Mouse (Mus musculus): ENCODE results near the gene Jam3. TPM values are rescaled to one million over a fixed set of nuclear protein-coding genes. Genes with fewer than 3 reads are reported as not detected.

Gene Jam3
- total RNA-seq, 2 experiments from 2014 or later: 27.3 to 32.7 TPM

DNA sequence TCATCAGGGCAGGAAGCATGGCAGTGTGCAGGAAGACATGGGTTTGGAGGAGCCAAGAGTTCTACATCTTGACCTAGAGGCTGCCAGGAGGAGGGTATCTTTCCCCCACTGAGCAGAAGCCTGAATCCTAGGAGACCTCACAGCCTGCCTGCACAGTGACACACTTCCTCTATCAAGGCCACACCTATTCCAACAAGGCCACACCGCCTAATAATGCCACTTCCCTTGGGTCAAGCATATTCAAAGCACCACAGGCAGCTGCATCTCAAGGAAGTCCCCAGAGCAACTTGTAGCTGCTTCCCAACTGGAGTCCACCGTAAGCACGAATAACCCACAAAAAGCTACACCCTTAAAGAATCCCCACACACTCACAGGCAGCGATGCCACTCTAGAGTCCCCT is 33.1 kb downstream of the Jam3 start:
- no peak for DNase-seq (ENCODE audit: low spot score in 2 of 2)

DNA sequence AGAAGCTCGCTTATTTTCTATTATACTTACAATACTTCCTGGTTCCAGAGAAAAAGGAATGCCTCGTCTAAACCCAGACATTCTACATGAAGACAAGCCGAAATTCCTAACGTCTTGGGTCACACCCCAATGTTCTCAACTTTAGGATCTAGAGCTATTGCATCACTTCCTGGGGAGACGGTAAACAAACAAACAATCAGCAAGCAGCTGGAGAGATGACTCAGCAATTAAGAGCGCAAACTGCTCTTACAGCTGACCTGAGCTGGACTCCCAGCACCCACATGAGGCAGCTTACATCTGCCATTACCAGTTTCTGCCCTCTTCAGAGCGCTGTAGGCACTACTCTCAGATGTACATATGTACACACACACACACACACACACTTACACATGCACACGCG is 34.0 kb downstream of the Jam3 start:
- no peak for DNase-seq (ENCODE audit: low spot score in 2 of 2)

GRCm38 (mm10) chr9:27111756-27112155 is 43.5 kb downstream of the Jam3 start:
- DNase-seq (ENCODE audit: low spot score in 2 of 2): no peak

DNA sequence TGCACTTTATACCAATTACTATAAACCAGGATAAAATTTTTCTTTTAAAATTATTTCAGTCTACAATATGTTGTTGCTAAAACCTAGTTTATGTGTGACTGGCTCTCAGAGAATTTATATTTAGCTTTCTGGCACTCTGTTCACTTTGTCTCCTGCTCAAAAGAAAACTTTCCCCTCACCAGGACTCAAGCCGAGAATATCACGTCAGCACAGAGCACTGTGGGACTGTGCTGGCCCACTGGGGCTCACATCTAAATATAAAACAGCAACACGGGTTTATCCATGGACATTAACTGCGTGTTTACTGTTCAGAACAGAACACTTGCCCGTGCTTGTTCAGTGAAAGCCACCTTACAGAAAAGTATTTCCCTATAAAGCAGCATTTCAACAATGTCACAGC is 44.5 kb downstream of the Jam3 start:
- DNase-seq (ENCODE audit: low spot score in 2 of 2): peak in 1 of 2 experiments; percentile 43

GRCm38 (mm10) chr9:27109533-27110514 is 45.4 kb downstream of the Jam3 start:
- DNase-seq (ENCODE audit: low spot score in 2 of 2): peak; percentile 58 to 70

GRCm38 (mm10) chr9:27108451-27108850 is 46.8 kb downstream of the Jam3 start:
- no peak for DNase-seq (ENCODE audit: low spot score in 2 of 2)

GRCm38 (mm10) chr9:27106081-27106480 is 49.1 kb downstream of the Jam3 start:
- DNase-seq (ENCODE audit: low spot score in 2 of 2): peak; percentile 44 to 63

DNA sequence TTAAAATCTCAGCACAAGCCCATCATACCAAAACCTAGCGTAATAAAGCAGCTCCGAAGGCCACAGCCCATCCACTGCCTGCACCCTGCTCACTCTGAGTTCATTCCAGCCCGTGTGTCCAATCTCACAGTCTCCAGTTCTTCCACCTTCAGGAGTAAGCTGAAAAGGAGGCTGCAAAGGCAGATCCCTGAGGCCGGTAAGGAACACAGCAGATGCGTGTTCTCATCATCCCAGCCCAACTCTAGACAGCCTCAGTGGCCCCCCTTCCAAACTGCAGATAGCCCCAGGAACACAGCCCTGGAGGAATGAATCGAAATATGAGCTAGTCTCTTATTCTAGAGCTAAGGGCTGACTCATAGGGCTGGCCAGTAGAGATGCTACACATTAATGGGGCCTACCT is 53.8 kb downstream of the Jam3 start:
- DNase-seq (ENCODE audit: low spot score in 2 of 2): no peak

GRCm38 (mm10) chr9:27099474-27099873 is 55.7 kb downstream of the Jam3 start:
- no peak for DNase-seq (ENCODE audit: low spot score in 2 of 2)

DNA sequence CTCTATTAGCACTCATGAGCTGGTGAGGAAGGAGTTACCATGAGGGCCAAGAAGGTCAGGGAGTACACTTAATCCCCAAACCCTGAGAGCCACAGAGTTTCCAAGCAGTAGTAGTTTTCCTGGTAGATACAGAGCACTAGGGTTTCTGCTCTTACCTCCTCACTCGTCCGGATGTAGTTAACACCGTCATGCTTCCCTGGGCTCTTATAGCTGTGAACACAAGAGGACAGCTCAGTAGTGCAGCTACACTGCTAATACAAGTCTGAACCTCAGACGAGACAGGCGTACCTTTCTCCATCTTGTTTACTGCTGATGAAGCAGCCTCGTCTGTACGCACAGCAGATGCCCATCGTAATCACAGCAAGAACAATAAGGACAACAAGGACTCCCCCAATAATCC is 56.7 kb downstream of the Jam3 start:
- DNase-seq (ENCODE audit: low spot score in 2 of 2): no peak

DNA sequence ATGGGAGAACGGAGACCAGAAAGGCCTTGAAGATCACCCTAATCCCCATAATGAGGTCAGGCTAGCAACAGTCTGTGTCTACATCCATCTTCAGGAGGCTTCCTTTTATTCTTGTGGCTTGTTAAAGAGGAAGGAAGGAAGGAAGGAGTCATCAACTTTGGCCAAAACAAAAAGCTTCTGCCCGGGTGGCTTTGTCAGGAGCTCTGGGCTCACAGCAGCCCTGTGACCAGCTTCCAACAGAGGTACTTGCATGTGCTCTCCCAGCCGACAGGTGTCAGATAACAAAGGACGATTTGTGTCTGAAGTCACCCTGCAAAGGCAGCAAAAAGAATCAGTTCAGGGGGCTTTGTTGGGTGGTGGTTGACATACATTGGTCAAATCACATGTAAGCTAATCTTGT is 57.1 kb downstream of the Jam3 start:
- DNase-seq (ENCODE audit: low spot score in 2 of 2): no peak

DNA sequence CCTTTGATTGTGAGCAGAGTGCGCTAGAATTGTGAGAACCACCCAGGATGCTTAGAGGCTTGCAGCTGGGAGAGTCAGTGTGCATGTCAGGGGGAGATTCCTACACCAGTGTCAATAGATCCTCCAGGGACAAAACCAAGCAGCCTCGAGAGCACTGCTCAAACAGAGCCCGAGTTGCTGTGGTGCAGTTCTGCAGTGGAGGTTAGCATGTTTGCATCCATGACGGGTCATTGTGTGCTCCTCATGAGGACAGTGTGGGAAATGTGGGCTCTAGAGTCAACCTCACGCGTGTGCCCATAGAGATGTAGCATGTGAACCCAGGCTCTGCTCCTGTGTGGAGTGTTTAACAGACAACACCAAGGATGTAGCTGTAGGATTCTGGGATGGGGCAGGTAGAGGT is 62.3 kb downstream of the Jam3 start:
- DNase-seq (ENCODE audit: low spot score in 2 of 2): no peak

DNA sequence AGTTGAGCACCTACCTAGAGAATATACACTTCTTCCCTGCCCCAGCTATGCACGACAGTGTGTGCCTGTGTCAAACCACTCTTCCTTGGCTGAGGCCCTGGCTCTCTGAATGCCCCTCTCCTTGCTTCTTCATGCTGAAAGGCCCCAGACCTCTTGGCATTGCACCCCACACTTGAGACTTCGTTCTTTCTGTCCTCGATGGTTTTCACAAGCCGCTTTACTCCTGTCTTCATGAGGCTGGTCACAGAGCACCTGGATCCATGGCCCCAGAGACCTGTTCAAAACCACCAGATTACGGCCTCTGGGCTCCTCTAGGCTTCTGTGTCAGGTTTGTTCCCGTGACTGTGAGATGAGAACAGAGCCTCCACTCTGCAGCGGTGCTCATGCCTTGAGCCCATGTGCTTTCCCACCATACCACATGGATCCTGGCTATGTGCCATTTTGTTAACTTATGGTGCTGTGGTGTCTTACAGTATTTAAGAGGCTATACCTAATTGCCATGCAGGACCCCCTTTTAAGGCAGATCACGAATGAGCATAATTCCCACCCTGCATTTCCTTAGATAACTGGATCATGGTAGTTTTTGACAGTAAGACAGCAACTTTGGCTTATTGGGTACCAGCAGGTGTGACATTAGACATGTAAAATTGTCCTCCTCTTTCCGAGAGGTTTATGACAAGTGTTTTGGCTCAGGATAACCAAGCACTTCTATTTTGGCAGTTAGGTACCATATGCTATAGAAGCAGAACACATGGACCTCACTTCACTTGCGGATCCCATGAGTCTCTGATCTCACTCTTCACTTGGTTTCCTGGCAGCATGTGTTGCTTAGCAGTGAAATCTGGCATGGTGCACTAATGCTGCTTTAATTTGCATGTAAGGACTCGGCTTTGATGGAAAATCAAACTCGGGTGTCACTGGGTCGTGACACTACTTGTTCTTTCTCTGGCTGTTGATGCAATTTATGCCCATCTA is 64.1 kb downstream of the Jam3 start:
- DNase-seq (ENCODE audit: low spot score in 2 of 2): no peak

- no peak for DNase-seq (ENCODE audit: low spot score in 2 of 2)
These were observed 65.1 kb downstream of the Jam3 start for GRCm38 (mm10) chr9:27090134-27090533.

DNA sequence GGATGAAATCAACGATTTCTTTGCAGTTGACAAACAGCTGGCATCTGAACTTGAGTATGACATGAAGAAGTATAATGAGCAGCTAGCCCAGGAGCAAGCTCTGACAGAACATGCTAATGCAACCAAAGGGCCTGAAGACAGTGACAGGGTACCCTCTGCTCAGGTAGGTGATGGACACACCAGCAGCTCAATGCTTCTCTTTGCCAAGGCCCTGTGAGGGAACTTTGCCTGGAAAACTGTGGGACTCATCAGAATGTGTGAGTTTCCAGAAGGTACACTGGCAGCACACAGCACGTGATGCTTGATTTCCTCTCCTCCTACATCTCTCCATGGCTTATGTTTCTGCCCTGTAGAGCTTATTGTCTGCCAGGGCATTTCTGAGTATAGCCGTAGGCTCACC is 67.8 kb downstream of the Jam3 start:
- DNase-seq (ENCODE audit: low spot score in 2 of 2): no peak

DNA sequence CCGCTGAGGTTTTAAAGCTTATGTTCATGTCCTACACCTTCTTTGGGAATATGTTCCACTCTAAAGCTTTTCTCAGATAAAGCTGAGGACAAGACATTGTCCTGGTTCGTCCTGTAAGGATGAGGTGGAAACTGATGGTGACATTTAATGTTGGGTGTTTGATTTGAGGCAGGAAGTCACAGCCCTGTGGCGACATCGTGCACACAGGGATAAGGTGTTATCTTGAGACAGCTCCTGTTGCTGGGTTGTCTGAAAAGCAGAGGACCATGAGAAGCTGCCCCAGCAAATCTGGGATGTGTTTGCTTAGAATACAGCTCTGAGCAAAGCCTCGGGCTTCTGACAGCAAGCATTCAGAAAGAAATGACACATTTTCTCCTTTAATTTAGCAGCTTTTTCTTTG is 69.0 kb downstream of the Jam3 start:
- DNase-seq (ENCODE audit: low spot score in 2 of 2): no peak

DNA sequence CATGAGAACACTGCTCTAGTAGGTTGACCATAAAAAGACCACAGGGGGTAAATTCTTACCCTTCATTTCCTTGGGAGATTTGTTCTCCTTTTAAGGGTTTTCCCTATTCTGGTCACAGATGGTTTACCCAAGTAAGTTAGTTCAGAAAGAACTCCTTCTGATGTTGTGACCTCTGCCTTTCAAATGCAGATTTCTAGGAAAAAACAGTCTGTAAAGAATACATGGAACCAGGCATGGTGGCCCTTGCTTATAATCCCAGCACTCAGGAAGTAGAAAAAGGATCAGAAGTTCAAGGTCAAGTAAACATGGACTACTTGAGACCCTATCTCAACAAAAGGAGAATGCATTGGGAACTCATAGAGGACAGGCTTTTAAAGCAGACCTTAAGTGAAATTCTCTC is 79.4 kb downstream of the Jam3 start:
- no peak for DNase-seq (ENCODE audit: low spot score in 2 of 2)

GRCm38 (mm10) chr9:27074677-27075076 is 80.5 kb downstream of the Jam3 start:
- no peak for DNase-seq (ENCODE audit: low spot score in 2 of 2)

GRCm38 (mm10) chr9:27070895-27071294 is 84.3 kb downstream of the Jam3 start:
- DNase-seq (ENCODE audit: low spot score in 2 of 2): no peak

DNA sequence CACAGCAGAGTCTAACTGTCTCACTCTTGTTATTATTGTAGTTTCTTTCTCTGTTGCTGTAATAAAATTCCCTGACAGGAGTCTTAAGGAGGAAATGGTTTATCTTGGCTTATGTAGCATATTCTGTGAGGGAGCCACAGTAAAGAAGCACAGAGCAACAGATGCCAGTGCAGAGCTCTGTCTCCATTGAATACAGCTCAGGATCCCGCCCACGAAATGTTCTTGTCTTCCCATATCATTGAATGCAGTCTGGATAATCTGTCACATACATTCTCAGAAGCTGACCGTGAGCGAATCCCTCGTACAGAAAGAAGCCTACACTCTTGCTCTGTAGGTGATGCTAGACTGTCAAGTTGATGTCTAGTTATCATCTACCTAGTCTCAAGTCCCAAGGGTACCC is 96.9 kb downstream of the Jam3 start:
- peak; percentile 35 to 49 for DNase-seq (ENCODE audit: low spot score in 2 of 2)

- DNase-seq (ENCODE audit: low spot score in 2 of 2): no peak
These were observed 105.7 kb downstream of the Jam3 start for GRCm38 (mm10) chr9:27049492-27049891.

Data from left cerebral cortex, adult 18-20 months (tissue).